Mouse (Mus musculus): ENCODE results near the gene Edil3. TPM values are rescaled to one million over a fixed set of nuclear protein-coding genes. Genes with fewer than 3 reads are reported as not detected.

Edil3 gene
- under 1 TPM; 0.45 to 0.47 TPM for total RNA-seq (2021)

DNA sequence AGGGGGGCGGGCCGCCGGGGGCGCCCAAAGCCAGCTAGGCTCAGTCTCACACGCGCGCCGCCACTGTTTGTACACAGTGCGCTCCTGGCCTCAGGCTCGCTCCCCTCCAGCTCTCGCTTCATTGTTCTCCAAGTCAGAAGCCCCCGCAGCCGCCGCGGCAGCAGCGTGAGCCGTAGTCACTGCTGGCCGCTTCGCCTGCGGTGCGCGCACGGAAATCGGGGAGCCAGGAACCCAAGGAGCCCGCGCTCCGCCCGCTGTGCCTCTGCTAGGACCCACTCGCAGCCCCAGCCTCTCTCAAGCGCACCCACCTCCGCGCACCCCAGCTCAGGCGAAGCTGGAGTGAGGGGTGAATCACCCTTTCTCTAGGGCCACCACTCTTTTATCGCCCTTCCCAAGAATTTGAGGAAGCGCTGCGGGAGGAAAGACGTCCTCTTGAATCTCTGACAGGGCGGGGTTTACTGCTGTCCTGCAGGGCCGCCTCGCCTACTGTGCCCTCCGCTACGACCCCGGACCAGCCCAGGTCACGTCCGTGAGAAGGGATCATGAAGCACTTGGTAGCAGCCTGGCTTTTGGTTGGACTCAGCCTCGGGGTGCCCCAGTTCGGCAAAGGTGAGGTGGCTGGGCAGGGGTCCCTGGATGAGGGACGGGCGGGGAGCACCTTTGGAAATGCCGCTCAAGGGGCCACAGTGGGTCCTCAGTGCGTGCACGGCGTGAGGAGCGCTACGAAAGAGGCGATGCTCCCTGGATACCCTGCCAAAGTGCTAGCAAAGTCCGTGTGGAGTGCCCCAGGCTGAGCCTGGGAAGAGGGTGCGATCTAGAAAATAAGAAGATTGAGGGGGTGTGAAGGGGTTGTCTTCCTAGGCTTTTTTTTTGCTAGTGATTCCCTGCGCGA is at the start of gene Edil3:
Gene Edil3, plus strand, starts transcription at position 33 of the 892 bp plus-strand sequence.
- peak; percentile 32 for DNase-seq

DNA sequence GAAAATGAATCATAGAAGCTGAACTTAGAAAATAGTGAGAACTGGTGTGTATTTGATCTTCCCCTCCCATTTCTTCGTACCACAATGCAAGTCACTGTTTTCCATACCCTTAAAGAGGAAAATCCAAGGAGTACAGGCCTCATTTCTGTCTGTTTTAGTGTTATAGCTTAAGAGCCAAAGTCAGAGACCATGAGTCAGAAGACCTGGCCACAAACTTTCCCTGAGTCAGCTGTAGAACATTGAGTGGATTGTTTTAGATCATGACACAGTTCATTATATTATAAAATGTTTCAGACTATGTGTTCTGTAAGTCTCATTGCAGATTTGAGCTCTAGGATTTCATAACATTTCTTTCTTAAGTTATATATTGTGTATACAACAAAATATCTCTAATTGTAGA is 22.1 kb upstream of the Edil3 start:
- no peak for DNase-seq

DNA sequence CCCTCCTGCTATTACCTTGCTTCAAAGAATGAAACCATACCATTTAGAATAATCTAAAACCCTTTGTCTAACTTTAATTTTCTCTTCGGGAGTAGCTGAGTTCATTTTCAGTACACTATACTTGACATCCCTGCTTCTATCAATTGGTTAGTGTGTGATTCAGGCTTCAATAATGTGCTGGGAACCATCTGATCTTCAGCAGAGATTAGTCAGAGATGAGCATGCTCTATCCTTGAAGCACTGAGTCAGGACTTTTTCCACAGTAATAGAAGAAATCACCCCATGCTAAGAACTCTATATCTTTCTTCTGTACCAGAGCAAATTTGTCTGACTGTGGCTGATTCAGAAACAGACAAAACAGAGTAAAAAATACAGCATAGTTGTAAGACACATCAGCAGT is 20.3 kb upstream of the Edil3 start:
- no peak for DNase-seq

DNA sequence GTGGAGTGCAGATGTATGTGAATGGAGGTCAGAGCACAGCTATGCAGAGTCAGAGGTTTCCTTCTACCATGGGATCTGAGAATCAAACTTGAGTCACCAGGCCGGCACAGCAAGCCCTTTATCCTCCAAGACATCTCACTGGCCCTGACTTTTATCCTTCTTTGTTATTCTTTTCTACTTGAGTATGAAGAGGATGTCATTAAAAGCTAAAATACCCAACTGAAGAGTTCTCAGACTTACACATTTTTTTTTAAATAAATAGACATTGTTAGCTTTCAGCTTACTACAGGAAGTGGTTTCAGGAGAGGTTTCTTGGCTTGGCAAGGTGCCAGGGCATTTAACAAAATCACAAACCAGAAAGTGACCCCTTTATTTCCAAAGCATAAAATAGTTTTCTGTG is 15.4 kb upstream of the Edil3 start:
- DNase-seq: no peak

DNA sequence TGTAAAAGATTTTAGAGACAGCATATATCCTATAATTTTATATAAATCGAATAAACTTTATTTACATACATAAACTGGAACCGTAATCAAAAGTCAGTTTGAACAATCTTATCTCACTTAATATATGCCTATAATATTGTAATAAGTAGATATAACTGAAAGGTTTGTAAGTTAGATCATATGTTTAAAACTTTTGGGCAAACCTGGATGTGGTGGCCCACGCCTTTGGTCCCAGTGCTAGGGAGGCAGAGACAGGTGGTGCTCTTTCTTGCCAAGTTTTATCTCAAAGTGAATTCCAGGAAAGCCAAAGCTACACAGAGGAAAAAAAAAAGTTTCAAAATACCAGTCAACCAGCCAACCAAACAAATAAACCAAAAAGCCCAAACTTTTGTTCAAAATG is 15.0 kb upstream of the Edil3 start:
- DNase-seq: no peak

DNA sequence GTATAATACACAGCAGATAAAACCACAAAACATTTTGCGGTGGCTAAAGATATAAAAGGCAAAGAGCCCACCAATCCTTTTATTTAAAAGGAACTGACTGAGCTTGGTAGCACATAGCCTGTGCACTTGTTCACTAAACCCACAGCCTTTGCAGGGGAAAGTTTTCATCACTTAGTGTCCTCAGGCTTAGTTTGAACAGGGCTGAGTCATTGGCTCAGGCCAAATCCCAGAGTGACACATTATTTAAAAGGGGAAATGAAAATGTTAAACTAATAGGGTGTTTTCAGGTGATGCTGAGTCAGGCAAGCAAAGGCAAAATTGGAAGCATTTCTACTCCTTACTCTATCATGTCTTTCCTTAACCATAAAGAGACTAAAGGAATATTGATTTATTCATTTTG is 11.2 kb upstream of the Edil3 start:
- no peak for DNase-seq

DNA sequence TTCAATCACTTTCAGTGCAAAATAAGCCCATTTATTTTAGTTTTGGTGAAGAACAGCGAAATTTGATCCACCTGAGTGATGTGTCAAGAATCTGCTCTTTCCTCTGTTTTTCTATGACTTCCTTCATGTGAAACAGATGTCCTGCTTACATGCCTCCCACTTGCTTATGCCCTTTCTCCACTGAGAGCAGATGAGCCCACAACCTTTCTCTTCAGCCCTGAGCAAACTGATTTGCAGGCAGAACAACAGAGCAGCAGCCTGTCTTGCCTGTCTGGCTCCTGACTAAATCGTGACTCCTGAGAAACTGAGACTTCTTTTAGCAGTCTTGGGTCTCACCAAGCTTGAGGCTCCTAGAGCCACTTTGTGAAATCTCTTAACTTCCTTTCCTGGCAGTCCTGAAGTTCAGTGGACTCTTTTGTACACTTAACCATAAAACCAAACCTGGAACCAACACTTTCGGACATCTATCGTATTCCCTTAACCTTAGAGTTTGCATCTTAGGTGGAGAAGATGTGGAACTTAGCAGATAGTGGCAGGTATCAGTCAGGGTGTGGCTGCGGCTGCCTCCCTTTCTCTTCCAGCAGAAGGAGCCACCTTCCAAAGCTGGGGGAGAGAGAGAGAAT is 475 bp upstream of the Edil3 start:
- no peak for DNase-seq

DNA sequence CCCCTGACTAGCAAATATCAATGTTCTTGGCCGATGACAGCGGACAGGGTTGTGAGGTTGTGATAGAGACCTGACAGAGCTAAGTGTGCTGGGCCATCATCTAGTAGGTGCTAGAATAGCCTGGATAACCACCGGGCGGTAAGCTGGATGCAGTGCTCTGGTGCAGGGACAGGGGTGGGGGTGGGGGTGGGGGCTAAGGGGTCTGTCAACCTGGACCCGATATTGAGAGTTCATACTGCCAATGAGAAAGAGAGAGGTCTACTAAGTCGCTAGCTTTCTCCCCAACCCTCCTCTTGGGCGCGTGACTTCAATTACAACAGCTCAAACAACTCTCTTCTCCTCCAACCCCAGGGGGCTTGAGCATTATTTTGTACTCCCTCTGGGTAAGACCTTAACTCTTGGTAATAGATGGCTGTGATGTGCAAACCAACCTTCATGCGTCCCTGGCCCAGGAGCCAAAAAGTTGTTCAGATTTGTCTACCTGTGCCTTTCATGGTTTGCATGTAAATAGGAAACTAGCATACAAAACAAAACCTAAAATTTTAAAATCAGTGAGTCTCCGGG is 1.1 kb downstream of the Edil3 start:
- DNase-seq: no peak

DNA sequence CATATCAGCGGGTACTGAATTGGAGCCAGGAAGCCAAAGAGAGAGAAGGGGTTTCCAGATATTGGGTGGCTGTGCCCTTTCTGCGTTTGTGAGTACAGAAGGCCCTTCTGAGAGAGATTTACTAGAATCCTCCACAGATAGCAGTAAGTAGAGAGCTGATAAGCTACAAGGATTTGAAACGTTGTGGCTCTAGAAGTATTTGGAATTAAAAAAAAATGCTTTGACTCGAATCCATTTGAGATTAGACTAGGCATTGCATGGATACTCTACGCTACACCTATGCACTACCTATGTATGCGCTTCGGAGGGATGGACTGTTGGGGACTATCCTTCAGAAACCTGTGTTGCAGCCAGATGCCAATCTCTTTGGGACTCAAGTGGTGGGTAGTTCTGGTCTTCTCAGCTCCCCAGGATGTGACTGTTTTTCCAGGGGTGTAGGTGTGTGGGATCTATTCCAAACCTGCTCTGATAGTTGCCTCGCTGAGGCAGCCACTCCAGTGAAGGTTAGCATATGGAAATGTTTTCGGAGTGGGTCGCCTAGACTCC is 1.8 kb downstream of the Edil3 start:
- no peak for DNase-seq

DNA sequence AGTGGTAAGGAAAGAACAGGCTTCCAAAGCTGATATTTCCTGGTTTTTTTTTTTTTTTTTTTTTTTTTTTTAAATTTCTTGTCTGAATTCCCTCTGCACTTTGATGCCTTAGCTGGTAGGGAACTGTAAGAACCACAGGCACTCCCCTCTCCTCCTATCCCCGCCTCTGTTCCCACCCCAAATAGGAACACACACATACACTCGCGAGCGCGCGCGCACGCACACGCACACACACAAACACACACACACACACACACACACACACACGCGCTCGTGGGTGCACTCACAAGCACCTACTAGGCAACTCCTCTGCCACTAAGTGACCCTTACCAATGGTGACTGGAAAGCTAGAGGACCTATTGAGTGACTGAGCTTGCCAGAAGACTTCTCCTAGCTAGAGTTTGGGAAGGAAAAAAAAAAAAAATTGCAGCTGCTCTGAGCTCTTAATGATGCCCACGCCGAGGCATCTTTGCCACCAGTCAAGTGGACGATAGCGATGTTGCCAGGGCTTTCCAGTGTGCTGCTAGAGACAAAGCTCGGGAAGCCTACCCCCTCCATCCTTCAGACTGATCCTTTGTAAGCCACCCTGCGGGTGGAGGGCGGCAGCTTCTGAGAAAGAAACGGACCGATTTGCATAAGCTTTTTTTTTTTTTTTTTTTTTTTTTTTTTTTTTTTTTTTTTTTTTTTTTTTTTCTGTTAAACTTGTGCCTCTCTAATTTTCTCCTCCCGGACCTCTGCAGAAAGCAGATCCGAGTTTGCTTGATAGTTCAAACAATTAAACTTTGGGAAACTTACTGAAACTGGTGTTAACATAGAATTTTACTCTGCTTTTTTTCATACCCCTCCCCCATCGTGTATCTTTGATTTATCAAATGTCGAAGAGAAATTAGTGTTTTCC is 2.5 kb downstream of the Edil3 start:
- no peak for DNase-seq

DNA sequence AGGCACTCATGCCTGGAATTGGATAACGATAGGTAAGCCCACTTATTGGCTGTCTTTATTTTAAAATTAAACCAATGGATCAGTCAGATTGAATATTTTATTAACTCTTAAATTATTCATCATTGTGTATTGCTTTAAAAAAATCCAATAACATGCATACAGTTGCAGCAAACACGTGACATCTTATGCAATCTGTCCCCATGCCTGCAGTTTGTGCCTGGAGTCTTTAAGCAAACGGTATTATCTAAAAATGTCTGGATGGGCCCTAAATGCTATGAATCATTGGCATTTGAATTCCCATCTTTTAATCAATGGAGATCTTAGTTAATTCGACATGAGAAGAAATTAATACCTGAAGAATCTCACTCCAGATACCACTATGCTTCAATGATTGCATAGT is 3.2 kb downstream of the Edil3 start:
- DNase-seq: no peak

DNA sequence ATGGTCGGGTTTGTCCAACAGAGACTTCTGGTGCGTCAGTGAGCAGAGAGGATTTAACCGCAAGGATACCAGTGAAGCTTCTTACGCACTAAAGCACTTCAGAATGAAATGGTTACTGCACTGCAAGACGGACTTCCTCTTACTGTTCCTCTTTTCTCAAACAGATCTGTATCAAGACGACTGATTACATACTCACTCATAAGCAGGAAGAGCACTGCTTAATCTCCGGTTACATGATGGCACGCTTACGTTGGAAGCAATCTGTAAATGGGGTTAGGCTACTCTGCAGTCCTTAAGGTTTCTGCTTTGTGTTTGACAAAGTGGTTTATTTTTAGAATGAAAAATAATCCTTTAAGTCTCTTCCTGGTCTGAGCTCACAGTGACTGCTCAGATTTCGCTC is 7.1 kb downstream of the Edil3 start:
- no peak for DNase-seq

DNA sequence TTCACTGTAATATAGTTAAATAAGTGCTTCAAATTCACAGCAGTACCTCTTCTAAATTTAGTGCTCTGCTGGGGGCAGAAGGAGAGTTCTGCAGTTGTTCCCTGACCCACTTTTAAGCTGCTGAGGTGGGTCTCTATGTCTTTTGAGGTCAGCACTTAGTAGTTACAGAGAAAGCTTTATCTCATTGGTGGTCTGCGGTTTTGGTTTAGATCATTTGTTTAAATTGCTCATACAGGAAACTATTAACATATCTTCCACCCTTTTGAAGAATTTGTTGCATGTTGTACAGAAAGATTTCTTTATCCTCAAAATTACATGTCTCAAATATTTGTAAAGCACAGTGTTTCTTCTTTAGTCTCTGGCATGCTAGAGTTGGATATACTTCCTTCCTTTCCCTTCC is 12.5 kb downstream of the Edil3 start:
- no peak for DNase-seq

DNA sequence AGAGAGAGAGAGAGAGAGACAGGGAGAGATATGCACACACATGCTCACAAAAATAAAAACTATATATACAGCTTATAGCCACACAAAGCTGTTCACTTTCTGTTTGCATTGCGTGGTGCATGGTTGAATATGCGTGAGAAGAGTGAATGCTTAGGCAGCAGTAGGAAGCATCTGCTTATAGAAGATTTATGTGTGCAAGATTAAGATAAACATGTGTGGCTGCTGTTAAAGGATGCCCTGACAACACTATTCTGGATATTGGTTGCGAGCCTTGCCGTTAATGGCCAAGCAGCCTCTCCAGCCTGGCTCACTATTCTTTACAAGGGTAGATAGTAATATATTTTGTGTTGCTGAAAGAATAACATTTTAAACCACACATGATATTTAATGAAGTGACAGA is 28.5 kb downstream of the Edil3 start:
- DNase-seq: no peak

DNA sequence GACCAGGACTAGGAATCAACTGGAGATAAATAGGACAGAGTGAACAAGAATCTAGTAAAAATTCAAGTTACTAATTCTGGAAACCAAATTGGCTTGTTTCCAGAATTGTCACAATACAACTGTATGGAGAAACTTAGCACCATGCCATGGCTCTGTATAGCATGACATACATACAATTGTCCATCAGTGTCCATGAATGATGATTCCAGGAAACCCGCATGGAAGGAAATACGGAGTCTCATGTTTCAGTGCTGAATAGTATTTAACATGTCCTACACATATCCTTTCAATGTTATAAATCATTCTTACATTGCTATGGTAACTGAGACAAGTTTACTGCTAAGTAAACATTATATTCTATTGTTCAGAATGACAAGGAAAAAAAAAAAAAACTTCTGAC is 58.7 kb downstream of the Edil3 start:
- no peak for DNase-seq

DNA sequence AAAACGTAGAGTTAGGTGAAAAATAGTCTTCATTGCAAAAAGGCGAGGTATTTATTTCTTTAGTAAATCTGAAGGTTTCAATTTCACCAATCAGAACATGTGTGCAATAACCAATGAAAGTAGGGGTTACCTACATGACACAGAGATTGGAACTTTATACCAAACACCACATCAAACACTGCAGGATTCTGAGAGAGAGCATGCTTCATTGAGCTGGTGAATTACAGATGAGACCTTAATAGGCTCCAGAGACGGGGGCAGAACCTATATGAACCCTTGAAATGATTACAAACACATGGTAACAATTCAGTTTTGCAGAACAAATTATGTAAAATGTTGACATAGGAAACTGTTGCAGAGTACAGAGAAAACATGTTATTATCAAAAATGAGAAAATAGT is 69.5 kb downstream of the Edil3 start:
- DNase-seq: no peak

DNA sequence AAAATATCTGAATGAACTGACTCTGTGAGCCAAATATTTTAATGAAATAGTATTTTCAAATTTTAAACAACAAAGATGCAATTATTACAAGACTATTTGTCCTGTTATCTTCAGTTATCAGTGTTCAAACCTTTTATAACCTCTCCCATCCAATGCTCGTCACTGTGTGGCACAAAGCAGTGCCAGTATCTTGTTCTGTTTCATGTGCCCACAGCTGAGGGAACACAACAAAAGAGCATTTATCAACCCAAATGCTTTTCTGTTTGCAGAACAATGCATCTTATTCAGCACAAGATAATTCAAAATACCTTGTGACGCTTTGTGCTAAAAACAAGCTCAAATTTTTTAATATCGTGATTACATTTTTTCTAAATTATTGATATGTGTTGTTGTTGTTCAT is 78.8 kb downstream of the Edil3 start:
- DNase-seq: no peak

DNA sequence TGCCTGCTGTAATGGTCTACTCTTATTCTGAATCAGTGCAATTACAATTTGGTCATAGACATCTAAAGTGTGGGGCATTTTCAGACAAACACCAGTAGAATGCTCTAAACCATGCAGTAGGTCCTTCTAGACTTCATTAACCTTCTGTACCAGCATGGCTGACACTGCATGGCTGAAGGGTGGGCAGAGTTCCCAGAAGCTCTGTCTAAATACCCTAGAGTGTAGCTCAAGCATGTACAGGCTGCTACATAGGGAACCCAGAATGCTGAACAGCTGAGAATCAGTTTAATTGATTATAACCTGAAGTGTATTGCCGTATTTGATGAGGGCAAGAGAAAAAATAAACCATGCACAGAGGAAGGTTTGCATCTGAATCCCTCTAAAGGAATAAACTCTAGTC is 86.1 kb downstream of the Edil3 start:
- DNase-seq: no peak

DNA sequence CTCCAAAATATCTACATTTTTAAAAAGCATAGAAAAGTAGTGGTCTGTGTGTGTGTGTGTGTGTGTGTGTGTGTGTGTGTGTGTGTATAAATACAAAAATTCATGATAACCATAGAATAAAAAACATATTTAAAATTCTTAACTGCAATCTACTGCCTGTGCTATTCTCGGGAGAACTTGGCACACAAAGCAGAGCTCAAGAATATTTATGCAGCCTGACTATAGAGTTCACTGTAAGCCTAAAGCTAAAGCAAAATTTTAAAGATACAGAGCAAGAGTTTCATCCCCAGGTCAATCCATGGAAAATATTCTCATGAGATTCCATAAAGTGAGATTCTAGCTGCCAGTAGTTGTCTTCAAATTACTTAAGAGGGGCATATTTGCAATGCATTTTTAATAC is 86.9 kb downstream of the Edil3 start:
- DNase-seq: no peak

DNA sequence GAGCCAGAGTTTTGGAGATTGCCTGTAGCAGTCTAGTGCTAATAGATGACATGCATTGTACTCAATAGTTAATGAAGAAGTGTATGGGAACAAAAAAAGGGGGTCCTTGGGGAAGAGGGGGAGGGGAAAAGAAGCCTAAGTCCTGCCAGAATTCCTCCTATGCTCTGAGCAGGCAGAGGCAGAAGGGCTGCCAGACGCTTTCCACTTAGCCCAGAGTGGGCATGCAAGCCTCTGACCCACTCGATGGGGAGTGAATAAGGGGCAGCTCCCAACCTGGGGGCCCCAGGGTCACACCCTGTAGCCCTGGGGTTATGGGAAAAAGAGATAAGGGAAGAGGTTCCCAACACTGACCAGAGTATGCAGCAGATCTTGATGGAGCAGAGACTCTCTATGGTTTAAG is 95.2 kb downstream of the Edil3 start:
- DNase-seq: no peak

DNA sequence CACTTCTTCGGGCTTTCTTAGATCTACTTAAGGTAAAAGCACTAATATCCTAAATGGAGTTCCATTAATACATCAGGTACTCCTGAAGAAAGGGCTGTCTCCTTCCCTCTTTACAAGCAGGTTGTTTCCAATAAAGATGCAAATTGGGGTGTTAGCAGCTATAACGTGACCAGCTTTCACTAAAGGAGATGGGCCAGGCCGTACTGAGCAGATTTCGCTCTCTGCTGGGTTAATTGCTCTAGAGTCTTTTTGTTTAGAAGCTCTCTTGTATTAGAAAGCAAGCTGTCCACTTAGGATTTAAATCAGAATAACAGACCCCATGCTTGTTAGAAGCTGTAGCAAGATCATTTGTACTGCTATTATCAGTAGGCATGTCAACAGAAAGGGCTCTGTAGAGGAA is 108.4 kb downstream of the Edil3 start:
- no peak for DNase-seq

DNA sequence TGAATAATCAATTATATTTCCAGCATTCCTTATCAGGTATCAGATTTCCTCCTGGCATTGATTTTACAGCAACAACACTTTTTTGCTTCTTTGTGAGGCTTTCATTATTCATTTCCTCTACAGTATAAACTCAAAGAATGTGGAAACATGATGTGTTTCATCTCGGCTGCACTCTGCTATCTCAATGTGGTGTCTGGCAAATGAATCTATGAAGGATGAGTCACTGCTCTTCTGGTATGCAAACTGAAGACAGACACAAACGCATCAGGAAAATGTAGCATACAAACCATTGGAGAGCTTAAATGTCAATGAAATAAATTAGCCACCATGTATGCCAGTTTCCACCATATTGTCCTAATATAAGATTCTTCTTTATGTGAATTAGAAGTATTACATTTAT is 117.3 kb downstream of the Edil3 start:
- no peak for DNase-seq

DNA sequence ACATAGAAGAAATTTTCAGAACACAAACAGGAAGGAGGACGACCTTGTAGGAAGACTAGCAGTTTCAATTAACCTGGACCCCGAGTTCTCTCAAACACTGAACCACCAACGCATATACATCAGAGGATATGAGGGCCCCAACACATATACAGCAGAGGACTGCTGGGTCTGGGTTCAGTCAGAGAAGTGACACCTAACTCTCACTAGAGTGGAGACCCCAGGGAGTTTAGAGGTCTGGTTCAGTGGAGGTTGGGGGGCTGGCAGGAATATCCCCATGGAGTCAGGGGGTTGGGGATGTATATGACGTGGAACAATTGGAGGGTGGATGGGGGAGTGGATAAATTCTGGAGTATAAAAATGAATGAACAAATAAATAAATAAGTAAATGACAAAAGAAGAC is 151.1 kb downstream of the Edil3 start:
- no peak for DNase-seq
